Mouse (Mus musculus) myocyte (in vitro differentiated cells): ENCODE data around the gene Amacr.
A peak's percentile ranks its signal among the peaks of the same experiment; 100 is the strongest.

ENCODE experiments used
- CEBPB ChIP-seq: IDR thresholded peaks from 2 replicates; pipeline ENCODE4 v1.6.1; 2011; ENCODE audit warnings: mild to moderate bottlenecking, moderate library complexity; ENCODE audit not compliant: poor library complexity, insufficient read depth, severe bottlenecking
- POLR2A ChIP-seq: IDR thresholded peaks from one replicate; pipeline ENCODE4 v1.6.1; 2011; ENCODE audit warnings: low read depth, mild to moderate bottlenecking, control low read depth, moderate library complexity; ENCODE audit not compliant: insufficient read length
- USF1 ChIP-seq: IDR thresholded peaks from one replicate; pipeline ENCODE4 v1.6.1; 2011; ENCODE audit warnings: low read depth, mild to moderate bottlenecking, control low read depth, moderate library complexity

- TF ChIP-seq POLR2A (no peak), USF1 (no peak), CEBPB (0 out of 2 replicates have a peak, but pooled peaks have one; percentile 2)
Observed at GRCm38 (mm10) chr15:11037711-11038110, 56.2 kb downstream of the Amacr start, which contains the start of gene Rxfp3.
